Mouse (Mus musculus): ENCODE measurements at regions not wholly inside any gene's neighbourhood (a gene's known extent, or its start where the extent isn't known, plus 50 kb on each side); places are given as distances from the start of the nearest gene placed in this dataset.
A peak's percentile ranks its signal among the peaks of the same experiment; 100 is the strongest.
"Not testable (repeated sequence)": the region's sequence is repeated elsewhere in the genome, so short reads cannot be mapped to it uniquely, and the experiment has no call there.

- 80% methylated on average over 6 of the region's 6 CpGs for WGBS
- no peak for ATAC-seq (ENCODE audit: insufficient read depth, low FRiP score)
- H3K36me3 ChIP-seq (ENCODE audit: control insufficient read depth, insufficient read depth, low read length): no peaks in the 10 kb centered on the region
Observed at GRCm38 (mm10) chr9:14074273-14074672, 200.6 kb upstream of the Sesn3 start.

DNA sequence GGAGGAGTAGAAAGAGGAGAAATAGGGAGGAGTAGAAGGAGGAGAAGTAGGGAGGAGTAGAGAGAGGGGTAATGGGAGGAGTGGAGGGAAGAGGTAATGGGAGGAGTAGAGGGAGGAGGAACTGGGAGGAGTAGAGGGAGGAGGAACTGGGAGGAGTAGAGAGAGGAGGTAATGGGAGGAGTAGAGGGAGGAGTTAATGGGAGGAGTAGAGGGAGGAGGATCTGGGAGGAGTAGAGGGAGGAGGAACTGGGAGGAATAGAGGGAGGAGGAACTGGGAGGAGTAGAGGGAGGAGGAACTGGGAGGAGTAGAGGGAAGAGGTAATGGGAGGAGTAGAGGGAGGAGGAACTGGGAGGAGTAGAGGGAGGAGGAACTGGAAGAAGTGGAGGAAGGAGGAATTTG is 200.0 kb upstream of the Sesn3 start:
- H3K36me3 ChIP-seq (ENCODE audit: control insufficient read depth, insufficient read depth, low read length); H3K4me2 ChIP-seq (ENCODE audit: low read depth, low read length); H3K9me3 ChIP-seq (replicated peaks; ENCODE audit: control insufficient read depth, low read length); H3K9ac ChIP-seq (ENCODE audit: low read length); ATAC-seq (ENCODE audit: insufficient read depth, low FRiP score); H3K4me3 ChIP-seq (replicated peaks; ENCODE audit: low read length); H3K4me1 ChIP-seq (ENCODE audit: control insufficient read depth, insufficient read depth, low read length); H3K27ac ChIP-seq (ENCODE audit: low read length); H3K27me3 ChIP-seq (ENCODE audit: control insufficient read depth, insufficient read depth, low read length): not testable (repeated sequence)

More at GRCm38 (mm10) chr9:14074273-14074672, 200.6 kb upstream of the Sesn3 start:
- Histone ChIP-seq H3K9ac (ENCODE audit: low read length) (no peak overlapping the region), H3K4me1 (ENCODE audit: control insufficient read depth, insufficient read depth, low read length) (no peaks in the 10 kb centered on the region), H3K27me3 (ENCODE audit: control insufficient read depth, insufficient read depth, low read length) (no peaks in the 10 kb centered on the region), H3K27ac (ENCODE audit: low read length) (no peak overlapping the region), H3K4me3 (replicated peaks; ENCODE audit: low read length) (no peak overlapping the region), H3K9me3 (replicated peaks; ENCODE audit: control insufficient read depth, low read length) (no peaks in the 10 kb centered on the region), H3K4me2 (ENCODE audit: low read depth, low read length) (no peak overlapping the region)

DNA sequence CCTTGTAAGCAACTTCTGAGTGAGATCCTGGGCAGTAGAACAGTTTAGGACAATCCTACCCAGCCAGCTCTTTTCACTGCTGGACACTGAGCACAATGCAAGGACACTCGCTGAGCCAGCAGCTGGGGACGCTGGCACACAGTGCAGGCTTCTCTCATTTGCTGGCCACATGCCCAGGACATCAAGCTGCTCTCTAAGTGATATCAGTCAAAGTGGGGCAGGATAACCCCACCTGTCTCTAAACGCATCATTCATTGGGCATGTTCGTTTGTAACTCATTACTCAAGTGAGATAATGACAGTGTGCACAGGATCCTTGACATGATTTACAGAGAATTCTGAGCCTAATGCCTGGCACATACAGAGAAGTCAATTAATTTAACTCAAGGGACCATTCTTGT is 199.4 kb upstream of the Sesn3 start:
- Histone ChIP-seq H3K27ac (ENCODE audit: low read length) (no peak overlapping the region), H3K4me2 (ENCODE audit: low read depth, low read length) (no peak overlapping the region), H3K27me3 (ENCODE audit: control insufficient read depth, insufficient read depth, low read length) (no peaks in the 10 kb centered on the region), H3K4me3 (replicated peaks; ENCODE audit: low read length) (no peak overlapping the region), H3K9ac (ENCODE audit: low read length) (no peak overlapping the region), H3K36me3 (ENCODE audit: control insufficient read depth, insufficient read depth, low read length) (no peaks in the 10 kb centered on the region), H3K9me3 (replicated peaks; ENCODE audit: control insufficient read depth, low read length) (no peaks in the 10 kb centered on the region), H3K4me1 (ENCODE audit: control insufficient read depth, insufficient read depth, low read length) (no peaks in the 10 kb centered on the region)
- no peak for ATAC-seq (ENCODE audit: insufficient read depth, low FRiP score)
- WGBS: 51% methylated on average over 4 of the region's 4 CpGs

- no peaks in the 10 kb centered on the region for H3K4me1 ChIP-seq (ENCODE audit: control insufficient read depth, insufficient read depth, low read length)
- ATAC-seq (ENCODE audit: insufficient read depth, low FRiP score): no peak
Observed at GRCm38 (mm10) chr9:14075868-14076267, 199.0 kb upstream of the Sesn3 start.

DNA sequence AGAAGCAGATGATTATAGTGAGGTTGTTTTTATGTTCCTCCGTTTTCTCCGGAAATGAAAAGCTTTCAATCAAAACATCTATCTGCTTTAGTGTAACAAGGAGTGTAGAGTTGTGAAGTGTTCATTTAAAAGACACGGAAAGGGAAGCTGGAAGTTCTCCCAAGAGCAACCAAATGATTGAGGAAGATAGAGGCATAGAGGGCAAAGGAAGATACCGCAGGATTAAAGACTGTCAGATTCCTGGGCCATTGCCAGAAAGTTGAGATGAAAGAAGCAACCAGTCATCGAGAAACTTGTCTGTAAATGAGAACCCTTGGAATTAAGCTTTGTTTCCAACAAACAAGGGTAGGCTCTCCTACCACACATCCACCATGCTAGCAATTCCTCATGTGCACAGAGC is 198.1 kb upstream of the Sesn3 start:
- no peak overlapping the region for H3K4me2 ChIP-seq (ENCODE audit: low read depth, low read length)
- H3K27ac ChIP-seq (ENCODE audit: low read length): no peak overlapping the region
- no peak overlapping the region for H3K4me3 ChIP-seq (replicated peaks; ENCODE audit: low read length)
- no peaks in the 10 kb centered on the region for H3K36me3 ChIP-seq (ENCODE audit: control insufficient read depth, insufficient read depth, low read length)
- no peak overlapping the region for H3K9ac ChIP-seq (ENCODE audit: low read length)
- H3K4me1 ChIP-seq (ENCODE audit: control insufficient read depth, insufficient read depth, low read length): no peaks in the 10 kb centered on the region
- ATAC-seq (ENCODE audit: insufficient read depth, low FRiP score): no peak
- H3K27me3 ChIP-seq (ENCODE audit: control insufficient read depth, insufficient read depth, low read length): no peaks in the 10 kb centered on the region
- 47% methylated on average over 5 of the region's 5 CpGs for WGBS
- no peaks in the 10 kb centered on the region for H3K9me3 ChIP-seq (replicated peaks; ENCODE audit: control insufficient read depth, low read length)

More at GRCm38 (mm10) chr9:14075868-14076267, 199.0 kb upstream of the Sesn3 start:
- H3K36me3 ChIP-seq (ENCODE audit: control insufficient read depth, insufficient read depth, low read length): no peaks in the 10 kb centered on the region
- no peak overlapping the region for H3K27ac ChIP-seq (ENCODE audit: low read length)
- H3K9ac ChIP-seq (ENCODE audit: low read length): no peak overlapping the region
- no peaks in the 10 kb centered on the region for H3K9me3 ChIP-seq (replicated peaks; ENCODE audit: control insufficient read depth, low read length)
- WGBS: 93% methylated on average over 1 of the region's 1 CpGs
- H3K4me2 ChIP-seq (ENCODE audit: low read depth, low read length): no peak overlapping the region
- no peak overlapping the region for H3K4me3 ChIP-seq (replicated peaks; ENCODE audit: low read length)
- H3K27me3 ChIP-seq (ENCODE audit: control insufficient read depth, insufficient read depth, low read length): no peaks in the 10 kb centered on the region

- no peaks in the 10 kb centered on the region for H3K27me3 ChIP-seq (ENCODE audit: control insufficient read depth, insufficient read depth, low read length)
- H3K4me3 ChIP-seq (replicated peaks; ENCODE audit: low read length): no peak overlapping the region
- WGBS: 42% methylated on average over 4 of the region's 4 CpGs
- no peaks in the 10 kb centered on the region for H3K4me1 ChIP-seq (ENCODE audit: control insufficient read depth, insufficient read depth, low read length)
- H3K27ac ChIP-seq (ENCODE audit: low read length): no peak overlapping the region
- no peaks in the 10 kb centered on the region for H3K9me3 ChIP-seq (replicated peaks; ENCODE audit: control insufficient read depth, low read length)
- H3K36me3 ChIP-seq (ENCODE audit: control insufficient read depth, insufficient read depth, low read length): no peaks in the 10 kb centered on the region
- no peak for ATAC-seq (ENCODE audit: insufficient read depth, low FRiP score)
- H3K4me2 ChIP-seq (ENCODE audit: low read depth, low read length): no peak overlapping the region
- H3K9ac ChIP-seq (ENCODE audit: low read length): no peak overlapping the region
Observed at GRCm38 (mm10) chr9:14081138-14081537, 193.7 kb upstream of the Sesn3 start.

DNA sequence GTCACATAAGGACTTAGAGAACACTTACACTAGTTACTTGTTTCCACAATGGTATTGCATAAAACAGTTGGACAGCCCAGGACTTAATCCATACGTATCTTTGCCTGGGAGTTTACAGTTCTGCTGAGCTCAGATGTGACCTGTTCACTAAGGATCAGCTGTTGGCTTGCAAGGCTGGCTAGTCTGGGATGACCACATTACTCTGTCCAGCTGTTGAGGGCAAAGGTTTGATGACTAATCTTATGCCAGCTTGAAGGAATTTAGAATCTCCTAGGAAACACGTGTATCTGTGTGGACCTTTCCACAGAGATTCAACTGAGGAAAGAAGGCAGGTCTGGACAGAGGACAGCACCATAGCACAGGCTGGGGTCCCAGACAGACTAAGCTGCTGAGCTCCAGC is 188.7 kb upstream of the Sesn3 start:
- H3K4me2 ChIP-seq (ENCODE audit: low read depth, low read length): no peak overlapping the region
- no peak overlapping the region for H3K27ac ChIP-seq (ENCODE audit: low read length)

DNA sequence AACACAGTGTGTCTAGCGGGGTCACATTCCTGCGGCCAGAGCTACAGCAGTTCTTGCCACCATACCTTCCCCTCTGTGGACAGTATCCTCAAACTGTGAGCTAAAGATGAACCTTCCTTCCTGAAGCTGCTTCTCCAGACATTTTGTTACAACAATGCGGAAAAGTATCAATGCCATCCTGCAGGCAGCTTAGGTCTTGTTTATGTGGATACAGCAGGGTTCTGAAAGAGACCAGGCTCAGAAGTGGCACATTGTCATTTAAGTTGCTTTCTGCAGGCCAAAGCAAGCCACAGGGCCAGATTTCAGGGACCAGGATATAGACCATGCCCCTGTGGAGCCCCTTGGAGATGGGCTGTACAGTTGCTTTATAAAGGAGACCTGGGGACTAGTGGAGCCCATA is 188.3 kb upstream of the Sesn3 start:
- WGBS: 92% methylated on average over 3 of the region's 3 CpGs
- Histone ChIP-seq H3K4me1 (ENCODE audit: control insufficient read depth, insufficient read depth, low read length) (0 out of 2 replicates have a peak, but pooled peaks cover 7% of the 10 kb centered on the region), H3K4me3 (replicated peaks; ENCODE audit: low read length) (no peak overlapping the region), H3K9me3 (replicated peaks; ENCODE audit: control insufficient read depth, low read length) (no peaks in the 10 kb centered on the region), H3K27me3 (ENCODE audit: control insufficient read depth, insufficient read depth, low read length) (no peaks in the 10 kb centered on the region), H3K4me2 (ENCODE audit: low read depth, low read length) (no peak overlapping the region), H3K9ac (ENCODE audit: low read length) (no peak overlapping the region), H3K36me3 (ENCODE audit: control insufficient read depth, insufficient read depth, low read length) (no peaks in the 10 kb centered on the region), H3K27ac (ENCODE audit: low read length) (no peak overlapping the region)
- no peak for ATAC-seq (ENCODE audit: insufficient read depth, low FRiP score)

More for the DNA sequence above, 188.7 kb upstream of the Sesn3 start:
- Histone ChIP-seq H3K4me3 (replicated peaks; ENCODE audit: low read length) (no peak overlapping the region), H3K9me3 (replicated peaks; ENCODE audit: control insufficient read depth, low read length) (no peaks in the 10 kb centered on the region), H3K36me3 (ENCODE audit: control insufficient read depth, insufficient read depth, low read length) (no peaks in the 10 kb centered on the region), H3K4me1 (ENCODE audit: control insufficient read depth, insufficient read depth, low read length) (0 out of 2 replicates have a peak, but pooled peaks cover 7% of the 10 kb centered on the region), H3K27me3 (ENCODE audit: control insufficient read depth, insufficient read depth, low read length) (no peaks in the 10 kb centered on the region), H3K9ac (ENCODE audit: low read length) (no peak overlapping the region)
- WGBS: 45% methylated on average over 2 of the region's 2 CpGs
- ATAC-seq (ENCODE audit: insufficient read depth, low FRiP score): no peak

- Histone ChIP-seq H3K9me3 (replicated peaks; ENCODE audit: control insufficient read depth, low read length) (no peaks in the 10 kb centered on the region), H3K36me3 (ENCODE audit: control insufficient read depth, insufficient read depth, low read length) (no peaks in the 10 kb centered on the region), H3K27ac (ENCODE audit: low read length) (no peak overlapping the region), H3K4me1 (ENCODE audit: control insufficient read depth, insufficient read depth, low read length) (0 out of 2 replicates have a peak, but pooled peaks cover 7% of the 10 kb centered on the region), H3K4me3 (replicated peaks; ENCODE audit: low read length) (no peak overlapping the region), H3K9ac (ENCODE audit: low read length) (no peak overlapping the region), H3K4me2 (ENCODE audit: low read depth, low read length) (no peak overlapping the region), H3K27me3 (ENCODE audit: control insufficient read depth, insufficient read depth, low read length) (no peaks in the 10 kb centered on the region)
- ATAC-seq (ENCODE audit: insufficient read depth, low FRiP score): no peak
- 69% methylated on average over 4 of the region's 4 CpGs for WGBS
Observed at GRCm38 (mm10) chr9:14087874-14088273, 187.0 kb upstream of the Sesn3 start.

DNA sequence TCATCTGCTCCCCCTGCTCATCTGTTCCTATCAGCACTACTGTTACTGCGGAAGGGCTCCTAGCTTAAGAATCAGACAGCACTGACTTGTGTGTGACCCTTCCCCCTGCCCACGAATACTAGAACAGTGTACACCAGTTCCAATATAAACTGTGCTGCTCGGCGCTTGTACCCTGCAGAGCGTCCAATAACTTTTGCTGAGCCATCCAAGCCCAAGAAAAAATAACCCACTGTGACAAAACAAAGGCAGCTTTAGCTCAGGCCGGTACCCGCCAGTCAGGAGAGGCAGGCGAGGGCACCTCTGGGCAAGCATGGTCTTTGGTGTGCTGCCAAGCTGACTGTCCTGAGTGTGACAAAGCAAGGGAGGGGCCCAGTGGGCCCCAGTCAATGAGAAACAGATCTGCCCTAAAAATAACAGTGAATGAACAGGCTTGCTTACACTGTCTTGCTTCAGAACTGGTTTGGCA is 185.0 kb upstream of the Sesn3 start:
- H3K9ac ChIP-seq (ENCODE audit: low read length): no peak overlapping the region
- H3K4me3 ChIP-seq (replicated peaks; ENCODE audit: low read length): no peak overlapping the region
- H3K27me3 ChIP-seq (ENCODE audit: control insufficient read depth, insufficient read depth, low read length): no peaks in the 10 kb centered on the region
- no peaks in the 10 kb centered on the region for H3K9me3 ChIP-seq (replicated peaks; ENCODE audit: control insufficient read depth, low read length)
- peak; percentile 80; the same call in 1 of the 2 replicates for ATAC-seq (ENCODE audit: insufficient read depth, low FRiP score)
- no peak overlapping the region for H3K4me2 ChIP-seq (ENCODE audit: low read depth, low read length)
- peak overlapping the region; percentile 54; the same call in 1 of the 2 replicates for H3K27ac ChIP-seq (ENCODE audit: low read length)
- 51% methylated on average over 8 of the region's 8 CpGs for WGBS
- no peaks in the 10 kb centered on the region for H3K36me3 ChIP-seq (ENCODE audit: control insufficient read depth, insufficient read depth, low read length)
- H3K4me1 ChIP-seq (ENCODE audit: control insufficient read depth, insufficient read depth, low read length): 0 out of 2 replicates have a peak, but pooled peaks cover 7% of the 10 kb centered on the region

Measured in stomach, embryonic 16.5 days (tissue).